Mouse (Mus musculus) hindbrain, embryonic 10.5 days (tissue): Measurements from ENCODE around the gene Ski. TPM values are rescaled to one million over a fixed set of nuclear protein-coding genes. Genes with fewer than 3 reads are reported as not detected.

Experiments
- polyA plus RNA-seq: library from polyadenylated mRNA; unstranded; fragments of >200 nt; fragmentation: Nextera tagmentation; extraction: Ambion mirVana; gene quantifications from 2 replicates; pipeline ENCODE4 v1.2.1, GENCODE M21; 2016

Ski gene
- polyA plus RNA-seq, 1 experiment from 2014 or later: 9.3 TPM

Other genes starting within 250 kb of the Ski start
- 2.1 and 2.6 TPM in 2 replicates for gene Plch2, start 165.8 kb downstream of the Ski start, polyA plus RNA-seq
- gene Pex10, start 155.6 kb downstream of the Ski start, polyA plus RNA-seq: 19.9 and 21.4 TPM in 2 replicates
- gene Rer1, start 136.2 kb downstream of the Ski start, polyA plus RNA-seq: 138 and 144 TPM in 2 replicates
- 4.4 and 6.0 TPM in 2 replicates for gene Morn1, start 136.0 kb downstream of the Ski start, polyA plus RNA-seq
- 115 and 118 TPM in 2 replicates for gene Faap20, start 27.2 kb upstream of the Ski start, polyA plus RNA-seq
- 14.9 and 19.3 TPM in 2 replicates for gene Prkcz, start 138.8 kb upstream of the Ski start, polyA plus RNA-seq
- not detected in 2 replicates for gene Gabrd, start 175.5 kb upstream of the Ski start, polyA plus RNA-seq
- 6.7 and 7.4 TPM in 2 replicates for gene Cfap74, start 186.6 kb upstream of the Ski start, polyA plus RNA-seq
- gene Tmem52, start 246.5 kb upstream of the Ski start, polyA plus RNA-seq: 0.22 TPM in 1 of 2 replicates, not detected in the other